Mouse (Mus musculus) limb, embryonic 14.5 days (tissue): ENCODE measurements around the gene Eya3. TPM values are rescaled to one million over a fixed set of nuclear protein-coding genes. Genes with fewer than 3 reads are reported as not detected.

ENCODE experiments used
- ATAC-seq: fragments of 200-750 bp; cut with Nextera tagmentation; 2 replicates; pipeline ENCODE4 v1.8.0; 2017; ENCODE audit warnings: low read depth, moderate number of reproducible peaks, moderate TSS enrichment; ENCODE audit not compliant: low FRiP score
- DNase-seq: peaks from one replicate; pipeline ENCODE4 v3.0.0-alpha.2; 2015; ENCODE audit warnings: low spot score
- H3K27ac ChIP-seq: fragments of 300-500 bp; sonication (generic); replicated peaks from 2 replicates; pipeline ENCODE4 v1.5.1; 2014; ENCODE audit warnings: low read depth, mild to moderate bottlenecking, low read length, moderate library complexity, mixed read lengths
- H3K27me3 ChIP-seq: fragments of 300-500 bp; sonication (generic); 2 replicates; pipeline ENCODE4 v1.6.1; 2014; ENCODE audit warnings: low read length, mixed read lengths; ENCODE audit not compliant: control insufficient read depth, insufficient read depth
- H3K36me3 ChIP-seq: fragments of 300-500 bp; sonication (generic); 2 replicates; pipeline ENCODE4 v1.6.1; 2014; ENCODE audit warnings: mild to moderate bottlenecking, low read length, moderate library complexity, mixed read lengths; ENCODE audit not compliant: control insufficient read depth, insufficient read depth
- H3K4me1 ChIP-seq: fragments of 300-500 bp; sonication (generic); 2 replicates; pipeline ENCODE4 v1.6.1; 2014; ENCODE audit warnings: antibody characterized with exemption, low read length, mixed read lengths; ENCODE audit not compliant: control insufficient read depth, insufficient read depth
- H3K4me2 ChIP-seq: fragments of 300-500 bp; sonication (generic); replicated peaks from 2 replicates; pipeline ENCODE4 v1.6.1; 2014; ENCODE audit warnings: low read depth, mild to moderate bottlenecking, low read length, moderate library complexity; ENCODE audit not compliant: severe bottlenecking
- H3K4me3 ChIP-seq: fragments of 300-500 bp; sonication (generic); replicated peaks from 2 replicates; pipeline ENCODE4 v1.5.1; 2014; ENCODE audit warnings: low read length
- H3K9ac ChIP-seq: fragments of 300-500 bp; sonication (generic); 2 replicates; pipeline ENCODE4 v1.6.1; 2014; ENCODE audit warnings: mild to moderate bottlenecking, low read depth, low read length, moderate library complexity; ENCODE audit not compliant: severe bottlenecking
- H3K9me3 ChIP-seq: fragments of 300-500 bp; sonication (generic); 2 replicates; pipeline ENCODE4 v1.6.1; 2016; ENCODE audit warnings: low read length; ENCODE audit not compliant: control insufficient read depth
- POLR2A ChIP-seq: fragments of 200-500 bp; IDR thresholded peaks from 2 replicates; pipeline ENCODE4 v1.8.0; 2012; ENCODE audit warnings: inconsistent platforms, mild to moderate bottlenecking, moderate library complexity, borderline replicate concordance; ENCODE audit not compliant: insufficient read depth, insufficient read length; ENCODE audit errors: extremely low read depth
- WGBS: fragments of 180-500 bp; shearing (Covaris S2); extraction: QIAGEN DNeasy Blood & Tissue Kit; methylation state at CpG from one replicate; pipeline ENCODE4 v1.1.7; 2014; 5-methylcytosine and 5-hydroxymethylcytosine counted together
- polyA plus RNA-seq, 2 experiments: library from polyadenylated mRNA; depleted of rRNA in 1 of 2; stranded (reverse) in 1 of 2; unstranded in 1 of 2; fragments of >200 nt; fragmentation: Nextera tagmentation in 1 of 2; extraction: Ambion mirVana in 1 of 2; gene quantifications; 2 replicates each; pipeline versions ENCODE4 v1.2.1 to v1.2.3; 2012 to 2014

Gene Eya3
- polyA plus RNA-seq, 2 experiments: 24.3 to 42.0 TPM

- TF ChIP-seq POLR2A: no peak
- Histone ChIP-seq H3K9me3 (no peaks in the 10 kb centered on the region), H3K9ac (no peak overlapping the region), H3K4me3 (no peak overlapping the region), H3K36me3 (no peaks in the 10 kb centered on the region), H3K27ac (no peak overlapping the region), H3K27me3 (no peaks in the 10 kb centered on the region), H3K4me2 (no peak overlapping the region), H3K4me1 (no peaks in the 10 kb centered on the region)
- ATAC-seq: no peak
- WGBS: 76% methylated on average over 3 of the region's 3 CpGs
- DNase-seq: no peak
These were observed 28.3 kb upstream of the Eya3 start for GRCm38 (mm10) chr4:132610301-132610984.

- Histone ChIP-seq H3K9ac (no peak overlapping the region), H3K9me3 (no peaks in the 10 kb centered on the region), H3K4me2 (no peak overlapping the region), H3K27ac (no peak overlapping the region), H3K27me3 (no peaks in the 10 kb centered on the region), H3K4me1 (no peaks in the 10 kb centered on the region), H3K36me3 (no peaks in the 10 kb centered on the region), H3K4me3 (no peak overlapping the region)
- WGBS: 78% methylated on average over 8 of the region's 8 CpGs
- no peak for ATAC-seq
- no peak for DNase-seq
- TF ChIP-seq POLR2A: no peak
These were observed 27.5 kb upstream of the Eya3 start for GRCm38 (mm10) chr4:132611320-132611719.

- Histone ChIP-seq H3K27ac (no peak overlapping the region), H3K4me3 (no peak overlapping the region), H3K9me3 (no peaks in the 10 kb centered on the region), H3K4me1 (no peaks in the 10 kb centered on the region), H3K36me3 (no peaks in the 10 kb centered on the region), H3K9ac (no peak overlapping the region), H3K4me2 (no peak overlapping the region), H3K27me3 (no peaks in the 10 kb centered on the region)
- DNase-seq: no peak
- no peak for ATAC-seq
- WGBS: 91% methylated on average over 6 of the region's 6 CpGs
- no peak for TF ChIP-seq POLR2A
These were observed 20.9 kb upstream of the Eya3 start for GRCm38 (mm10) chr4:132617873-132618272.

GRCm38 (mm10) chr4:132618850-132619375 is 19.9 kb upstream of the Eya3 start:
- Histone ChIP-seq H3K36me3 (no peaks in the 10 kb centered on the region), H3K4me1 (no peaks in the 10 kb centered on the region), H3K9ac (no peak overlapping the region), H3K27ac (no peak overlapping the region), H3K4me2 (no peak overlapping the region), H3K9me3 (no peaks in the 10 kb centered on the region), H3K4me3 (no peak overlapping the region), H3K27me3 (no peaks in the 10 kb centered on the region)
- 89% methylated on average over 10 of the region's 10 CpGs for WGBS
- TF ChIP-seq POLR2A: no peak
- DNase-seq (no peak), ATAC-seq (no peak)

GRCm38 (mm10) chr4:132620134-132620533 is 18.7 kb upstream of the Eya3 start:
- ATAC-seq: no peak
- H3K27ac ChIP-seq: no peak overlapping the region

More at GRCm38 (mm10) chr4:132620134-132620533, 18.7 kb upstream of the Eya3 start:
- DNase-seq: no peak
- TF ChIP-seq POLR2A: no peak
- Histone ChIP-seq H3K4me1 (no peaks in the 10 kb centered on the region), H3K27me3 (no peaks in the 10 kb centered on the region), H3K36me3 (no peaks in the 10 kb centered on the region), H3K4me3 (no peak overlapping the region), H3K9ac (no peak overlapping the region), H3K9me3 (no peaks in the 10 kb centered on the region), H3K4me2 (no peak overlapping the region)
- 89% methylated on average over 4 of the region's 4 CpGs for WGBS
